Mouse (Mus musculus): ENCODE results near the gene Epha10.
"Not testable (repeated sequence)": the region's sequence is repeated elsewhere in the genome, so short reads cannot be mapped to it uniquely, and the experiment has no call there.

The Epha10 gene

GRCm38 (mm10) chr4:124894508-124895428, 14.1 kb downstream of the Epha10 start:
- no peak for DNase-seq

GRCm38 (mm10) chr4:124898428-124898827, 17.7 kb downstream of the Epha10 start:
- no peak for DNase-seq

GRCm38 (mm10) chr4:124899906-124900305, 19.2 kb downstream of the Epha10 start:
- no peak for DNase-seq

- no peak for DNase-seq
Observed at GRCm38 (mm10) chr4:124905417-124905816, 24.7 kb downstream of the Epha10 start.

- DNase-seq, result no peak
Observed at GRCm38 (mm10) chr4:124905971-124906822, 25.5 kb downstream of the Epha10 start.

GRCm38 (mm10) chr4:124928102-124928501, 47.4 kb downstream of the Epha10 start:
- DNase-seq, result no peak

GRCm38 (mm10) chr4:124936613-124937471, 56.1 kb downstream of the Epha10 start, which contains the start of gene 9930104L06Rik:
TSS of gene 9930104L06Rik (plus strand) at chr4:124937048.
- DNase-seq, result peak; percentile 93

GRCm38 (mm10) chr4:124939211-124939610, 58.5 kb downstream of the Epha10 start, which contains the start of gene Cdca8:
TSS of gene Cdca8 (minus strand) at chr4:124939311.
- not testable (repeated sequence) for DNase-seq

- DNase-seq, result peak; percentile 87
Observed at GRCm38 (mm10) chr4:124943022-124943421, 62.3 kb downstream of the Epha10 start.

GRCm38 (mm10) chr4:124943781-124944180, 63.1 kb downstream of the Epha10 start:
- DNase-seq, result no peak

- DNase-seq, result no peak
Observed at GRCm38 (mm10) chr4:124944961-124945360, 64.3 kb downstream of the Epha10 start.

GRCm38 (mm10) chr4:124949488-124949887, 68.8 kb downstream of the Epha10 start:
- DNase-seq, result no peak

GRCm38 (mm10) chr4:124950181-124951035, 69.7 kb downstream of the Epha10 start:
- peak; percentile 17 for DNase-seq

GRCm38 (mm10) chr4:124951036-124951433, 70.3 kb downstream of the Epha10 start:
- peak; percentile 32 for DNase-seq

GRCm38 (mm10) chr4:124953546-124953945, 72.8 kb downstream of the Epha10 start:
- DNase-seq, result peak; percentile 55

GRCm38 (mm10) chr4:124957284-124957683, 76.6 kb downstream of the Epha10 start:
- no peak for DNase-seq

- peak; percentile 47 for DNase-seq
Observed at GRCm38 (mm10) chr4:124959062-124959461, 78.4 kb downstream of the Epha10 start.

GRCm38 (mm10) chr4:124960940-124961339, 80.2 kb downstream of the Epha10 start:
- DNase-seq, result no peak

- DNase-seq, result no peak
Observed at GRCm38 (mm10) chr4:124962576-124962975, 81.9 kb downstream of the Epha10 start.

- no peak for DNase-seq
Observed at GRCm38 (mm10) chr4:124964912-124965599, 84.4 kb downstream of the Epha10 start.
